Mouse (Mus musculus) B cell, adult 62 days (primary cell): ENCODE data around the gene Ccdc162. TPM values are rescaled to one million over a fixed set of nuclear protein-coding genes. Genes with fewer than 3 reads are reported as not detected.

Experiments used
- total RNA-seq: library from RNA; stranded (reverse); gene quantifications from 4 replicates; pipeline ENCODE4 v1.2.4, GENCODE M21; 2023

The Ccdc162 gene
- total RNA-seq, result 0.38 to 0.54 TPM in 2 of 4 replicates, not detected in the others

DNA sequence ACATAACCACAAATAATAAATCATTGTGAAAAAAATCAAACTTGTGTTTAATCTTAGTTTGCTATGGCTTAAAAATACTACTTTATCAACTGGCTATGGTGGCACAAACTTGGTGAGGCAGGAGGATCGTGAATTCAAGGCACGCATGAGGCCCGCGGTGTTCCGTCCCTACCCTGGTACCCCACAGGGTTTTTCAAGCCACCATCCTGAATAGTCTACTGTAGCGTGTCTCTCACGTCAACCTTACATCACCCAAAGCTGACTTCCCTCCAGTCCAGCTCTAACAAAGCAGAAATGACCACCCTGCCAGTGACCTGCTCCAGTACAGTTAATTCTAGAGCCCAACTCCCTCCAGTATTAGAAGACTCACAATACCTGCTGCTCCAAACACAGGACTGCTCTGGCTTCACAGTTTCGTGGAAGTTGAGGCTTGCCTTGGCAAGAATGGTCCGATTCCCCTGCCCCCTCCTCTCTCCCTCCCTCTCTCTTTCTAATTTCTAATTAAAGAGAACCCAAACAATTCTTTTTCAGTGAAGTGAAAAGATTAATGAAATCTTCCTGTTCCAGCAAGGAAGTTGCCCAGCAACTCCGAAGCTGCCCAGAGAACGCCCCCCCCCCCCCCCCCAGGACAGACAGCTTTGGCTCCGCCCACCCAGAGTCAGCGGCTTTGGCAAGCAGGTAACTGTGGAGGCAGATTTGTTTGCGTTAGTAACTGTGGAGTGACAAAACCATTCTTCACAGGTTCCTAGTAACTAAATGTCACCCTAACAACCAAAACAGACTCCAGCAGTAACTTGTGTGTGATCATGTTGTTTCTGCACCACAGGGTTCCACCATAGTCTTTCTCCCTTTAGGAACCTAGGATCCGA is at the start of gene Ccdc162:
Gene Ccdc162 (minus strand): TSS at position 606 of the 869 bp plus-strand sequence.

GRCm38 (mm10) chr10:41518981-41519618 is 197.3 kb downstream of the Ccdc162 start, which contains the start of gene Cd164:
Gene Cd164 (plus strand): TSS chr10:41519414.

DNA sequence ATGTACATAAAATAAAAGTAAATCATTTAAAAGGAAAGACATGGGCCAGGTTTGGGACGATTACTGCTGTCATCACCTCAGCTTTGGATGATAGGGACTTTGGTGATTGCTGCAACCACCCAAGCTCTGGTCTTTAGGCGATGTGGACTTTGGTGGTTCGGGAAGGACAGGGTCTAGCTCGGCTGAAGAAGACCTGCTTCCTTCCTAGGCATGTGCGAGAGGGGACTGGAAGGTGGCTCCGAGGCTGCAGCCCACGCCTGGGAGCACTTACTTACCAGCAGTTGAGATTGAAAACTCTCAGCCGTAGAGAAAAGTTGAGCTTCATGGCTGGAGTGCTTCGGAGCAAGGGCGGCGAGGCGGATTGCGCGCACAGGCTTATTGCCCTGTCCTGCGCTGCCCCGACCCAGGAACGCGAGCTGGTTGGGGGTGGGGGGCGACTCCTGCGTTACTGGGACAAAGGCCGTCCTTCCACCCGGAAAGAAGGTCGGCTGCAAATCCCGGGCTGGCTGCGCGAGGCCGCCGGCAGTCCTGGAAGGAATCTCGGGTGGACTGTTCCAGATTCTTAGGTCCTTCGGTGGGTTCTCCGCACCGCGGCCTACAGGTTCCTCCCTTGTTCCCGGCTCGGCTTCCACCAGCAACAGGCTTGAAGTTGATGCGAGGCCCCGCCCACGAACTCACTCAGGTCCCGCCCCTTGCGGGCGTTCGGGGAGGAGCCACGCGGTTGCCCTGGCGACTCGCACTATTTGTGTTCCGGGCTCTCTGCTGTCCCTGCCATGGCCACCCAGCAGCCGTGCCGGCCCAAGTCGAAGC is 226.5 kb downstream of the Ccdc162 start, which contains the start of the genes Smpd2 and Ppil6:
Gene Smpd2 (minus strand): TSS at position 662 of the 810 bp plus-strand sequence.
Gene Ppil6 (plus strand): TSS at position 732 of the 810 bp plus-strand sequence.

Other genes starting within 250 kb of the Ccdc162 start
- gene Mical1, start 240.3 kb downstream of the Ccdc162 start, total RNA-seq, result 329 to 349 TPM (median 331 TPM) in 4 replicates
- gene Smpd2, start 226.3 kb downstream of the Ccdc162 start, total RNA-seq, result 18.6 to 25.2 TPM (median 22.7 TPM) in 4 replicates
- gene Ppil6, start 226.2 kb downstream of the Ccdc162 start, total RNA-seq, result 2.0 to 2.1 TPM in 2 of 4 replicates, not detected in the others
- gene Cd164, start 197.2 kb downstream of the Ccdc162 start, total RNA-seq, result 288 to 300 TPM (median 291 TPM) in 4 replicates
- 7.3 to 12.6 TPM (median 11.5 TPM) in 4 replicates for gene Cep57l1, start 93.2 kb upstream of the Ccdc162 start, total RNA-seq
- 102 to 111 TPM (median 109 TPM) in 4 replicates for gene Sesn1, start 93.3 kb upstream of the Ccdc162 start, total RNA-seq